Mouse (Mus musculus) liver, adult 2 months (tissue): Measurements from ENCODE around the gene Xxylt1.

Experiments used
- CTCF ChIP-seq: fragments of 200-500 bp; IDR thresholded peaks from 2 replicates; pipeline ENCODE4 v1.5.1; 2011; ENCODE audit warnings: low read depth, low read length, control low read depth
- POLR2A ChIP-seq: fragments of 200-500 bp; IDR thresholded peaks from 2 replicates; pipeline ENCODE4 v1.6.1; 2011; ENCODE audit warnings: low read length, control low read depth; ENCODE audit not compliant: insufficient read depth; ENCODE audit errors: extremely low read depth

GRCm38 (mm10) chr16:31035235-31035634 is 46.0 kb downstream of the Xxylt1 start:
- no peak for TF ChIP-seq POLR2A
- TF ChIP-seq CTCF: no peak
